Mouse (Mus musculus) cerebellum, postnatal 36 days (tissue): ENCODE data around the gene Gm11492.

Experiments
- DNase-seq, 2 experiments: peaks; one replicate each; pipeline ENCODE4 v3.0.0; 2021 to 2022; ENCODE audit warnings: mixed read lengths in 2 of 2

The Gm11492 gene

DNA sequence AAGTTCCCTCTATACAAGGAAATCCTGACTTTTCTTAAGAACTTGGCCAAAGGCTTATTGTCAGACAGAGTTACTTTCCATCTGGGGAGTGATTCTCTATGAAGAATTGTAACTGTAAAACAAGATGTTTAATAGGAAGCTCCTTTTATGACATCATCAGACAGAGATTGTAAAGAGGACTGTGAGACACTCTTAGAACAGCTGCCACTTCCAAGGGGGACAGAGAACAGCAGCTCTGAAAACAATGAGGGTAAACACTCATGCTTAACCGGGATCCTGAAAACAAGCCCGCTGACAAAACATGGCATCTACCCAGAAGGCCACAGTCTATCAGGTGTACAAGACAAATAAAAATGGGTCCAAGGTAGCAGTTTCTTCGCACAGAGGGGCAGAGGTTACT, at the start of gene Gm11492:
Gene Gm11492, plus strand, starts transcription at position 153 of the 400 bp plus-strand sequence.
- no peak for DNase-seq

DNA sequence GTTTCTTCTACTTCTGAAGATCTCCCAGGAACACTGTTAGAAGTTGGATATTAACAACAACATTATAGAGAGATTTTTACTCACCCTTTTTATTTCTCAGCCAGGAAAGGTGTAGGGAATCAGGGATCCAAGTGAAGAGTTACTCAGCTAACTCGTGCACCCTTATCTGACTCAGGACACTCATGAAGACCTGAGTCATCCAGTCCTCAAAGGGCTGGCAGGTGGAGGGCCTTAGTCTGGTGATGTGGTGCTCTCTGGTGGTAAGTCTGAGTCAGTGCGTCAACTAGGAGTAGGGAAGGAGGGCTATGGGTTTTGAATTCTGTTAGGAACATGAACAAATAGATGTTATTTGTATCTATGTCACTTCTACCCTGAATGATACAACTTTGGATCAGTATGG, 47.2 kb upstream of the Gm11492 start:
- peak; percentile 22 to 27 for DNase-seq

DNA sequence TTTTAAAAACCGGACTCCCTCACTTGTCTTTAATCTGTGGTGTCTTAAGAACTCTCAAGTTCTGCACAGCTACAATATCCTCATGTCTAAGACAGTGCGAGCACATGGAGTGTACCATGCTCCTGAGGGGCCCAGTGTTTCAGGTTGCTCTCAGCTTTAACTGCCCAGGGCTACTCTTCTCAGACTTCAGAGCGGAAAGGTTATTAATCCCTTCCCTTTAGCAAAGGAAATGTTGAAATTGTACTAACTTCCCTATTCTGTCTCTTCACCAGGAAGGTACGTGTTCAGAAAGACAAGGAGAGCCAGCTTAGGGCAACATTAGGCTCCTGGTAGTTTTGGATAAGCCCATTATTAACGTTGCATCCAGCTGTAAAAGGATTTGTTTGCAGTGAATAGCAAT, 43.0 kb upstream of the Gm11492 start:
- no peak for DNase-seq

DNA sequence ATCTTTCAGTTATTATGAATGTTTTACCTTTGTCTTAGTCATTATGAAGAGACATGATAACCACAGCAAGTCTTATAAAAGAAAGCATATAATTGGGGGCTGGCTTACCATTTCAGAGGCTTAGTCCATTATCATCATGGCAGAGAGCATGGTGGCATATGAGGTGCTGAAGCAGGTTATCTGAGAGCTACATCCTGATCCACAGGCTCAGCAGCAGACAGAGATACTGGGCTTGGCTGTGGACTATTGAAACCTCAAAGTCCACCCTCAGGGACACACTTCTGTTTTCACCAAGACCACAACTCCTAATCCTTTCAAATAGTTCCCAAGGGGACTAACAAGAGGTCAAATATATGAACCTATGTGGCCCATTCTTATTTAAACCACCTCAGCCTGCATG, 42.5 kb upstream of the Gm11492 start:
- DNase-seq = no peak

DNA sequence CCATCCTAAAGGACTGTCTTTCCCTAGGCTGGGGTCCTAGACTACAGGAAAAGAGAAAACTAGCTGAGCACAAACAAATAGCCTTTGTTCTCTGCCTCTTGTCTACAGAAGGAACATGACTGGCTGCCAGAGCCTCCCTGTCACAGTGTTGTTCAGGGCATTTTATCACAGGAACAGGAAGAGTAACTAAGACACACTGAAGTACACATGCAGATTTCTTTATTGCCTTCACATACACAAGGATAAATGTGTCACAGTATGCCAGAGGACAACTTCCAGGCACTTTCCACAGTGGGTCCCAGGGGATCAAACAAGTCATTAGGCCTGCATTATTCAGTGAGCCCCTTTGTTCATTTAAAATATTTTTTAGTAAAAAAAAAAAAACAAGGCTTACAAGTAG, 41.7 kb upstream of the Gm11492 start:
- DNase-seq = no peak

DNA sequence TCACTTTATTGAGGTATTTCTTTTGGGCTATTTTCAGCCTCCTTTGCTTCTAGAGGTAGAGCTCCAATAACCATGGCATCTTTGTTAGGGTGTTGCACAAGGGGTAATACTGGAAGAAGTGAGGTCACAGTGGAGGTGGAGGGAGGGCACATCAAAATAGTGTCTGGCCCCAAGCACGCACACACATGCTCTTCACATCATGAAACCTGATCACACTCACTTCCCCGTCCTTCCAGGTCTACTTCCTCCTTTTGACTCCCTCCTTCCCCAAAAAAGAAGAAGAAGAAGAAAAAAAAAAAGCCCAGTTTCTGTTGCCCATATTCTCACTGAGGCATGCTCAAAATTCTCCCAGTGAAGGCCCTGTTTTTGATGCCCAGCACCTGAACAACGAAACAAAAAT, 39.1 kb upstream of the Gm11492 start:
- no peak for DNase-seq

DNA sequence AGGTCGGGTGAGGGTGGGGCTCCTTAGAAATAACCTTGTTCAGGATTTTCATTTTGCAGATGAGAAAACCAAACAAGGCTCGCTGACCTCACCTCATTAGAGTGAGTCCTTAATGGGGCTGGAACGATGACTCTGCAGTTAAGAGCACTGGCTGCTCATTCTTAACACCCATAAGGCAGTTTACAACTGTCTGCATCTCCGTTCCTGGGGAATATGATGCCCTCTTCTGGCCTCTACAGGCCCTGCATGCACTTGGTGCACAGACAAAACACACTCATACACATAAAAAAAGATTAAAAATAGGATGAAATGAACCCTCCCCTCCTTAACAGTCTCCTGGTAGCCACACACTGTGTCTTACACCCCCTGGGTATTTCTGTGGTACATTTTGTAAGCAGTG, 38.5 kb upstream of the Gm11492 start:
- DNase-seq = no peak

DNA sequence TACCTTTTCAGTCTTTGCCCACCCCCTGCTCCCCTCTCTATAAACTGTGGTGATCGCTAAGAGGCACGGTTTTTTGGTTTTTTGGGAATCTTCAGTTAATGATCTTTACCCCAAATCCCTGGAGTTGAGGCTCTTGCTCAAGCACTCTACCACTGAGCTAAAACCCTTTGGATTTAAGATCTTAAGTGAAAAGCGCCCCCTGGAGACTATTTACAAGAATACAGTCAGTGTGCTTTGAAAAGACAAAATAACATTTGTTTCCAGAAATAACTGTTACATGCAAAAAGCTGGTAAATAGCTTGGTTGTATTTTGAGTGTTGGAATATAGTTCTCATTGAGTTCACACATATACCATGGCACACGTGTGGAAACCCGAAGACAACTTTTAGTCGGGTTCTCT, 34.8 kb upstream of the Gm11492 start:
- DNase-seq = no peak

DNA sequence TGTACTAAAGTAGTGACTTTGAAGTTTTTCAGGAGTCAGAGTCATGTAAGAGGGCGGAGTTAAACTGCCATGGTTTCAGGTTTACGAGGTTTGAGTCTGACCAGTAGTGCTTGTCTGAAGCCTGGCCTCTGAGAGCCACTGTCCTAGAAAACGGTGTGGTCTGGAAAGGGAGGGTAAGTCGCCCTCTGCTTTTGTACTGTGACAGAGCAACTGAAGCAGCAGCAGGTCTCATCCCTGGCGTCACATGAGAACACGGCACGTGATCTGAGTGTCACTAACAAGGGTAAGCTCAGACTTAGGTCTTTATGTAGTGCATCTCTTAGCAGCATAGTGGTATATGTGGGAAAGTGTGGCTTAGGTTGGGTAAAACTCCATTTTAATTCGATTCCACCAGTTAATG, 24.2 kb upstream of the Gm11492 start:
- DNase-seq = no peak

DNA sequence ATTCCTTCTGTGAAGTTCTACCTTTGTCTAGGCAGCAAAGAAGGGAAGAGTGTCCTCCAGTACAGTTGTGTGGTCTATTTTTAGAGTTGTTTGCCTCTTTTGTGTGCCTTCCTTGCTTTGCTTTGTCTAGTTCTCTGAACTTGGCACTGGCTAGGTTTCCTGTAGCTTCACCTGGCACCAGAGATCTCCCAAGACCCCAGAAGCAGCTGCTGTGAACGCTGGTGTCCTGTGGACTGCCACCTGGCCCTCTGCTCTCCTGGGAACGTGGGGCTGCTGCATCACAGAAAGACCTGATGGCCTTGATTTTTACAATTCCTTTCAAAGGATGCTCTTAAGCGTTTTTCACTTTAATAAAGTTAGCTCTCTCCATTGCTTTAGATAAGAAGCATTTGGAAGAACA, 23.5 kb upstream of the Gm11492 start:
- DNase-seq = peak; percentile 39 to 40

DNA sequence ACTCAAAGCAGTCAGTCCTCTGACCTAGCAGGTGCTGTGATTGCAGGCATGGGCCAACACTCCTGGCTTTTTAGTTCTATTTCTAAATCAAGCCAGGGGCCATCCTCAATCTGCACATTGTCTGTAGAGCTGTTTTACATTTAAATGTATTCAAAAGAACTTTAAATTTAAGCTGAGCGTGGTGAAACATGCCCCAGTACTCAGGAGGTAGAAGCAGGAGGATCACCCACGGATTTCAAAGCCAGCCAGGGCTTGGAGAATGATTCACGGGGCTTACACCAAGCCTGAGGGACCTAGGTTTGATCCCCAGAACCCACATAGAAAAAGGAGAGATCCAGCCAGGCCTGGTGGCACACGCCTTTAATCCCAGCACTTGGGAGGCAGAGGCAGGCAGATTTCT, 13.1 kb upstream of the Gm11492 start:
- no peak for DNase-seq

DNA sequence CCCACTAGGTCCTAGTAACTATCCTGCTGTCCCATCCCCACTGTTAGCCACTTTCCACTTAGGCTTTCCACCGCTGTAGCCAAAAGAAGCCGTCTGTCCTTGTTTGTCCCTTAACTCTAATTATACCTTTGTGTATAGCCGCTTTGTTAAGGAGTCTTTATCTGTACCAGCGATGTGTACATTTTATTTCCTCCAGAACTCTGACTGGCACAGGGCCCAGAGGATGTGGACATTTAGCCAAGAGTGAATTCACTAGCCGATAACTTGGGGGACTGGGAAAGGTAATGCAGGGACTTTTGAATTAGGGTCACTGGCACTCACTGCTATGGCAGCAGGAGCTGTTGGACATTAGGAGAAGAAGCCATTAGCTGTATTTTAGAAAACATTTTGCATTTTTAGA, 12.1 kb upstream of the Gm11492 start:
- DNase-seq = no peak

DNA sequence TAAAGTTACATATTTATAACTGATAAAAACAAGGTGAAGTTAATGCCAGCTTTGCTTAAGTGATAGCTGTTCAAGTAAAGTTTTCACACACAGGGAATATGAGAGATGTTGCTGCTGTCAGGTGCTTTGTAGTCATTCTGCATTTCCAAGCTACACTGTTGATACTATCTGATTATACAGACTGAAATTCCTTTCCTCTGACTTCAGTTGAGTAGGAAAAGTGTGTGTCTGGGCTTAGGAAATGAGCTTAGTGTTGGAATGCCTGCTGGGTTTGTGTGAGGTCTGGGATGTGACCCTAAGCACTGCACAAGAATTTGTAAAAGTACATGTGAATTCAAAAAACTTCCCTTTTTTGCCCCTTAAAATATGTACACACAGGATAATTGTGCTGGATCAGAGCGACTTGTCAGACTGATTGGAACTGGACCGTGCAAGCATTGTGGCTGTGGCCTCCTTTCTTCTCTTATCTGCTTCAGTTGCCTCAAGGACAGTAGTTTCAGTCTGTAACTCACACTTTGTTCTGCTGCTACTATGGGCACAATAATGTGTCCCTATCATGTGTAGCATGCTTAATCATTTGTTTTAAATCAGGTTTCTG, 11.2 kb upstream of the Gm11492 start:
- DNase-seq = no peak

DNA sequence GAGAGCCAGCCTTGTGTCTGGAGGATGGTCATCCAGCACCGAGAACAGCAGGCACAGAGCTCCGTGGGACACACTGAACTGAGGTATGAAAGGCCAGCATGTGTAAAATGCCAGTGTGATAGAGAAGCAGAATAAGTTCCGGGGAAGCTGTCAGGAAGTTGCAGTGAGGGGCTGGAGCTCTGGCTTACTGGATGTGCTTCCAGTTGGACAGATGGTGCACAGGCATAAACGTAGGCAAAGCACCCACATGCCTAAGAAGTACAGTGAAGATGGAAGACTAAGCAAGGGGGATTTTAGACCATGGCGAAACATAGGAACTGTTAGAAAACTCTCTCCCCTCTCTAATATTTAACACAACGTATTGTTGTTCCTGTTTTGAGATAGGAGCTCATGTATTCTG, 5.2 kb upstream of the Gm11492 start:
- no peak for DNase-seq

DNA sequence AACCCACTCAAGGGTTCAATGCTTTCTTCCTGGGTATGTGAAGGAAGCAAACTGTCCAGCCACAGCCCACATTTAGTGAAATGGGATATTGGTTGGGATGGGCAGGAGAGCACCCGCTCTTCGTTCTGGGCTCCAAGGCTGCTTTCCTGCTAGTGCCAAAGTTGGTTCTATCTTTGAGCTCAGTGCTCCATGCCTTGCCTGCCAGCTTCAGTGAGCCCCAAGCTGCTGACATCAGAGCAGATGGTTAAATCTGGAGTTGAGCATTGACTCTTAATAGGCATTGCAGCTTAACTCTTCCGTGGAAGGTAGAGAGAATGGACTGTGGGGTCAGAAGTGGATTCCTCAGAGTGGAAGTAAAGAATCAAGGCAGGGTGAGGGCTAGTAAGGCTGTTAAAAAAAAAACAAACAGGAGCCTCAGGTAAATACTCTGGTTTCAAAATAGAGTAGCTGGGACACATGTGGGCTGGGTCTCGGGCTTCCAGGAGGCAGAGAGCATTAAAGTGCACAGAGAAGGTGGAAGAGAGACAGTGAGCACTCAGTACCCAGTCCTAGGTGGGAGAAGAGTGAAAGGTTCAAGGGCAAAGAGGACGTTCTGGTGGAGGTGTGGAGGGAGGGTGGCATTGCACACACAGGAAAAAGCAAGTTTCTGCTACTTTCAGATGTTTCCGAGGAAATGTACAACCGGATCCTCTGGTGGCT, 2.0 kb downstream of the Gm11492 start, which contains the start of gene Sept4:
Gene Sept4, plus strand, starts transcription at position 649 of the 699 bp plus-strand sequence.
- DNase-seq = no peak

DNA sequence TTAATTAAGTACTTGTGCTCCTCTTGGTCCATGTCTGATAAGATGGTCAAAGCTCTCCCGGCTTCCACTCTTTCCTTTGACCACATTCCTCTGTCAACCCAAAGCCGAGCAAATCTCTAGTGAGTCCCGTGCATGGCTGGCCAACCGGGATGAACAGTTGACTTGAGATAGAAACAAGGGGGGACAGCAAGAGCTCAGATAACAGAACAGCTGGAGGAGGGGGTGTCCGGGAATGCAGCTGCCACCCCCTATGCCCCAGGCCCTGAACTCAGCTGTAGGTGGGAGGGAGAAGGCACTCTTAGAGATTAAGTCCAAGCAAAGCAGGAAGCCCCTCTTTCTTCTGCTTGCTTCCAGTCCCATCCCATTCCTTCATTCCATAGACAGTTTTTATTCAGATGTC, 4.3 kb downstream of the Gm11492 start:
- DNase-seq = no peak

DNA sequence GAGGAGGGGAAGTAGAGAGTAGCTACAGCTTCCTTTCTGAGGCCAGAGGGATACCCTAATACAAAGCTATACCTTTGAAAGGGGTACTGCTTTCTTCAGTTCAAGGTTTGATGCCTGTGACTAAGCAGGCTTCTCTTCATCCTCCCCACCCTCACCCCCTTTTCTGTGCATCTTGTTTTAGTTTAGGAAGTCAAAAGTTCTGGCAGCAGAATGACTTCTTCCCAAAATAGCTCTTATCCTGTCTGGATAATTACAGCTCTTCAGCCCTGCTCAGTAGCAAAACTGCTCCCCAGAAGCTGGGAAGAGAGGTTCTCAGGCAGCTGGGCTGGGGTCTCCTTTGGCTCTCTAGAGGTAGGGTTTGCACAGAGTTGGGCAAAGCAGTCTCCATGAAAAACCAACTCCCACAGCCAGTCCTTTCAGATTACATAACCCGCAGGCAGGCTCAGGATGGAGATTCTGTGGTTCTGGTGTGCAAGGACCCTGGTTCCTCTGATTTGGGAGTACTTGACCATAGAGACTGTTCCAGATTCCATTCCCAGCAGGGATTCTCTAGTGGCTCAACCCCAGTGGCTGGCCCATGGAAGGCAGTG, 5.0 kb downstream of the Gm11492 start:
- no peak for DNase-seq

DNA sequence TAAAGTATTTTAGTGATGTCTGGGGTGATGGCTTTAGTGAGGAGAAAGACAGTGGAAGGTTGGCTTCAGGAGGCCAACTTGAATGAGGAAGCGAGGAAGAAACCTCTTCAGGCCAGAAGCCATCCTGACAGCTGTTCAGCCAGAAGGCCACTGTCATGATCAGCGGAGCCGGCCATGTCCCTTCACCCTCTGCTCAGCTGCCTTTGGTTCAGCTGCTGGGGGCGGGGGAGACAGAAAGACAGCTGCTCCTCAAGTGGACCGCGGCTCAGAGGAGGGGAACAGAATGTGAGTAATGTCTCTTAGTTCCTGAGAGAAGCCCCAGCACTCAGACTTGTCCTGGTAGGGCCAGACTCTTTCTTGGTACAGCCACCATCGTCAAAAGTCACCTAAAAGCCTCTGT, 7.3 kb downstream of the Gm11492 start:
- no peak for DNase-seq

DNA sequence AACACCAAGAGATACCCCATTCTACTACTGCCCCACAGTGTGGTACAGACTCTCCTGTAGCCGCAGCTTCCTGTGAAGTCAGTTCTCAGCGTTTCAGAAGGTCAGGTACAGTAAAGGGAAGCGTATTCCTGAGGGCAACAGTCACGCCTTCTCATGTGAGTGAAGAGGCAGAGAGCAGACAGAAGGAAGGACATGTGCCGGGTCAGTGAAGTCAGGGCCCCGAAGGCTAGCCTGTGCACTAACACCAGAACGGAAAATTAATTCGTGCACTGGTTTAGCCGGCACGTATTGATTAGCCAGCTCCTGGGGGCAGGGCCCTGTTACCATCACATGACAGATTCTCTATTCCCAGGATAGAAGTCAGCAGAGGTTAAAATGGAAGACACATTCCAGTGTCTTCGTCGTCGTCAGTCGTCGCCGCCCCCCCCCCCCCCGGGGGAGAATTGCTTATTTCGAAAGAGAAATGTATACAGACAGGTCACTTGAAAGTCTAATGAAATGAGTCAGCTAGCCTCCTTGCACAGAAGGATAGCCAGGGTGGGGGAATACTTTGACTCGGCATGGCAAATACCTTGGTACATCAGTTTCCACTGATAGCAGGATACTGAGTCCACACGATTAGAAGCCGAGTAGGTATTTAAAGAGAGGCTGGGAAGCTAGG, 8.2 kb downstream of the Gm11492 start:
- DNase-seq = no peak

DNA sequence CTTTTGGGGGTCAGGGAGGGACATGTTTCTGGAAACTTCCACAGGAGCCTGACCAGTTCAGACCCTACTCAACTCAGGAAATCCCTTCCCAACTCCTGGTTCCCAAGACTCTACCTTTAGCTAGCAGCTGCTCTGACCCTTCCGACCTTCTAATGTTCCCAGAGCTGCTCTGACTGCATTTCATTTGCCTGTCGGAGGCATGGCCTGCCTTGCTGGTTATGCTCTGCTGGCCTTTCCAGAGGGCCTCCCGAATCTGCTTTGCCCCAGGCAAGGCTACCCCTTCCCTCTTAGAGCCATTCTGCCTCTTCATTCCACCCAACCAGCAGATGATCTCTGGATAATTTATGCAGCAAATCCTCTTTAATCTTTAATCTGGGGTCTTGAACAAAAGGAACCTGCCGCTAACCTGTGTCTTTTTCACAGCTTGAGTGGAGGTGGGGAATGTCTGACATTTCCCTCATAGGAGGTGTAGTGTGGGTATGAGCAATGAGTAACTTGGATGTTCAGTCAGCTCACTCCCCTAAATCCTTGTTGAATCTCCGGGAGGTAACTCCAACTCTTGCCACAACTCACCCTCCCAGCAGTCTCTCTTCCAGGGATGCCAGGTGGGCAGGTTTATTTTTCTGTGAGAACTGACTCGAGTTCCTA, 11.3 kb downstream of the Gm11492 start:
- DNase-seq = peak in 1 of 2 experiments; percentile 28

DNA sequence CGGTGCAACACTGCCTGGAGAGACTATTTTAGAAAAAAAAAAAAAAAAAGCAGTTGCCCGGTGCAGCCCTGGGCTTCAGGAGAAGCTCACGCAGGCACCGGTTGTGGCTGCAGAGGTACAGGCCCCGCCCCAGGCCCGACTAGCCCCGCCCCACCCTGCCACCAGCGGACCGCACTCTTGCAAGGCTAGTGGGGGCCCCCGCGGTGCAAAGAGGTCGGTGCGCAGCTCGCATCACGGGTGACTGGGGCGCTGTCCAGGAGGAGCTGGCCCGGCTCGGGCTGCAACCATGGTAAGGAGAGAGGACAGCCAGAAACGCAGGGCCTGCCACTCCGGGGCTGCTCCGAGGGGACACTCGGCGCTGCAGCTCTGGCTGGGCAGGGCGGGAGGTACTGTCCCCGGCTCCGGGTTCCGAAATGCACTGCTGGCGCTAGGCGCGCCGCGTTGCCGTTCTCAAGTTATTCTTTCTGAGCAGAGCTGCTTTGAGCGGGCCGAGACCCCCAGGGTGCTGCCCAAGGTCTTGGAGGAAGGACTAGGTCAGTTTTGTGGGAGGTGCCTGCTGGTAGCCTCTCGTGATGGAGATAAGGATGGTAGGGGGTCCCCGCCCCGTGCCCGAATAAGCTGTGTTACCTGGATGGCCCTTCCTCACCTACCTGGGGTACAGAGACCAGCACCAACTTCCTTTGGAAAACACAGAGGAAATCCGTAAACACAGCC, 12.0 kb downstream of the Gm11492 start:
- DNase-seq = peak; percentile 82 to 91

DNA sequence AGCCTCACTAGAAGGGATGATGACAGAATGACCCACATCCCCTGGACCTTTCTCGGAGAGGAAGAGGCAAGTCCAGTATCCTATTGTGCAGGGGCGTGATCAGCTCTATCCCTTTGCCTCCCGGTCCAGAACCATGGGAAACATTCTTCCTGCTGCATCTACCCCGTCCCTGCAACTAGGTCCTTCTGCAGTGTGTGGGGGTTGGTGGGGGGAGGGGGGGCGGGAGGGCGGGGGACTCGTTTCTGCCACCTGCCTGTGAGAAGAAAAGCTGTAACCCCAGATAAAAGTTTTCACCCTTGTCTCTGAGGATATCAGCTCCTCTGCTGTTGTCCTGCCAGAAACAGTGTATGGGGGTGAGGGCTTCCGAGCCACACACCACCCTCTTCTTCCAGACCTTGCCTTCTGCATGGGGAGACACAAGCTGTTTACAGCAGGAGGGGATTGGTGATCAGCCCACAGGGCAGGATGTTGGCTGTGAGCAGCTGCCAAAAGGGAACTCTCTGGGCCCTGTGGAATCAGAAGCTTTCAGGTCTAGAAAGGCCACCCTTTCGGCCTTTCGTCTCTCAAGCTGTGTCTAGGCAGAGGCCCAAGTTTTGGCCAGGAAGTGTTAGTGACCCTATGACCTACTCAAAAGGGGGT, 12.6 kb downstream of the Gm11492 start:
- peak; percentile 55 to 58 for DNase-seq
